Mouse (Mus musculus): Measurements from ENCODE around the gene Rbpms2. TPM values are rescaled to one million over a fixed set of nuclear protein-coding genes. Genes with fewer than 3 reads are reported as not detected.

Rbpms2 gene
- polyA plus RNA-seq, 1 experiment from 2014 or later: 34.8 TPM

- Histone ChIP-seq H3K27ac (ENCODE audit: low read depth, low read length) (no peak overlapping the region), H3K9ac (ENCODE audit: low read depth, low read length) (no peak overlapping the region), H3K4me1 (replicated peaks; ENCODE audit: control insufficient read depth, insufficient read depth, low read length) (no peaks in the 10 kb centered on the region), H3K4me3 (ENCODE audit: low read depth, low read length) (no peak overlapping the region), H3K9me3 (ENCODE audit: control insufficient read depth, low read length) (no peaks in the 10 kb centered on the region), H3K27me3 (replicated peaks; ENCODE audit: control insufficient read depth, insufficient read depth, low read length) (no peaks in the 10 kb centered on the region), H3K4me2 (no peak overlapping the region), H3K36me3 (ENCODE audit: control insufficient read depth, insufficient read depth, low read length) (peaks cover 28% of the 10 kb centered on the region; the same call in 1 of the 2 replicates)
- no peak for DNase-seq (ENCODE audit: low spot score)
- 90% methylated on average over 9 of the region's 9 CpGs for WGBS
- no peak for ATAC-seq (replicated peaks; ENCODE audit: low FRiP score)
Observed at GRCm38 (mm10) chr9:65702286-65702685, 72.8 kb downstream of the Rbpms2 start.

GRCm38 (mm10) chr9:65703241-65703640 lies 73.8 kb downstream of the Rbpms2 start:
- H3K4me3 ChIP-seq (ENCODE audit: low read depth, low read length): no peak overlapping the region
- no peak overlapping the region for H3K27ac ChIP-seq (ENCODE audit: low read depth, low read length)
- peaks cover 25% of the 10 kb centered on the region; the same call in 1 of the 2 replicates for H3K36me3 ChIP-seq (ENCODE audit: control insufficient read depth, insufficient read depth, low read length)
- H3K4me1 ChIP-seq (replicated peaks; ENCODE audit: control insufficient read depth, insufficient read depth, low read length): no peaks in the 10 kb centered on the region
- DNase-seq (ENCODE audit: low spot score) (no peak), ATAC-seq (replicated peaks; ENCODE audit: low FRiP score) (no peak)
- no peaks in the 10 kb centered on the region for H3K9me3 ChIP-seq (ENCODE audit: control insufficient read depth, low read length)
- no peak overlapping the region for H3K9ac ChIP-seq (ENCODE audit: low read depth, low read length)
- no peaks in the 10 kb centered on the region for H3K27me3 ChIP-seq (replicated peaks; ENCODE audit: control insufficient read depth, insufficient read depth, low read length)
- H3K4me2 ChIP-seq: no peak overlapping the region
- WGBS: 87% methylated on average over 7 of the region's 7 CpGs

GRCm38 (mm10) chr9:65703926-65704595 lies 74.6 kb downstream of the Rbpms2 start:
- 91% methylated on average over 24 of the region's 24 CpGs for WGBS
- no peak overlapping the region for H3K4me2 ChIP-seq
- no peaks in the 10 kb centered on the region for H3K4me1 ChIP-seq (replicated peaks; ENCODE audit: control insufficient read depth, insufficient read depth, low read length)
- H3K27ac ChIP-seq (ENCODE audit: low read depth, low read length): no peak overlapping the region
- H3K27me3 ChIP-seq (replicated peaks; ENCODE audit: control insufficient read depth, insufficient read depth, low read length): no peaks in the 10 kb centered on the region
- no peak overlapping the region for H3K4me3 ChIP-seq (ENCODE audit: low read depth, low read length)
- H3K36me3 ChIP-seq (ENCODE audit: control insufficient read depth, insufficient read depth, low read length): peaks cover 25% of the 10 kb centered on the region; the same call in 1 of the 2 replicates
- H3K9ac ChIP-seq (ENCODE audit: low read depth, low read length): no peak overlapping the region
- H3K9me3 ChIP-seq (ENCODE audit: control insufficient read depth, low read length): no peaks in the 10 kb centered on the region
- DNase-seq (ENCODE audit: low spot score) (no peak), ATAC-seq (replicated peaks; ENCODE audit: low FRiP score) (no peak)

Other genes starting within 250 kb of the Rbpms2 start
- 0.43 and 0.81 TPM in 2 replicates for gene Kbtbd13, start 238.0 kb upstream of the Rbpms2 start, polyA plus RNA-seq (2014; fragmentation: Nextera tagmentation; extraction: Ambion mirVana)
- gene Rasl12, start 231.1 kb upstream of the Rbpms2 start, polyA plus RNA-seq (2014; fragmentation: Nextera tagmentation; extraction: Ambion mirVana): 1.4 TPM in 2 replicates
- gene Slc51b, start 206.7 kb upstream of the Rbpms2 start, polyA plus RNA-seq (2014; fragmentation: Nextera tagmentation; extraction: Ambion mirVana): not detected in 2 replicates
- gene Mtfmt, start 193.9 kb upstream of the Rbpms2 start, polyA plus RNA-seq (2014; fragmentation: Nextera tagmentation; extraction: Ambion mirVana): 20.2 and 20.3 TPM in 2 replicates
- gene Spg21, start 168.7 kb upstream of the Rbpms2 start, polyA plus RNA-seq (2014; fragmentation: Nextera tagmentation; extraction: Ambion mirVana): 54.7 and 64.9 TPM in 2 replicates
- gene Ankdd1a, start 109.5 kb upstream of the Rbpms2 start, polyA plus RNA-seq (2014; fragmentation: Nextera tagmentation; extraction: Ambion mirVana): not detected in 2 replicates
- gene Plekho2, start 49.6 kb upstream of the Rbpms2 start, polyA plus RNA-seq (2014; fragmentation: Nextera tagmentation; extraction: Ambion mirVana): 29.5 and 30.3 TPM in 2 replicates
- gene Pif1, start 42.5 kb upstream of the Rbpms2 start, polyA plus RNA-seq (2014; fragmentation: Nextera tagmentation; extraction: Ambion mirVana): 16.4 and 18.0 TPM in 2 replicates
- 119 and 123 TPM in 2 replicates for gene Oaz2, start 38.4 kb downstream of the Rbpms2 start, polyA plus RNA-seq (2014; fragmentation: Nextera tagmentation; extraction: Ambion mirVana)
- gene Zfp609, start 197.9 kb downstream of the Rbpms2 start, polyA plus RNA-seq (2014; fragmentation: Nextera tagmentation; extraction: Ambion mirVana): 5.5 and 5.8 TPM in 2 replicates